Mouse (Mus musculus) brain, embryonic 14.5 days (tissue): ENCODE measurements at regions not wholly inside any gene's neighbourhood (a gene's known extent, or its start where the extent isn't known, plus 50 kb on each side); places are given as distances from the start of the nearest gene placed in this dataset.

ENCODE experiments used
- DNase-seq: peaks from one replicate; pipeline ENCODE4 v3.0.0-alpha.2; 2011; ENCODE audit warnings: low read depth
- CTCF ChIP-seq: fragments of 200-500 bp; IDR thresholded peaks from 2 replicates; pipeline ENCODE4 v1.5.1; 2012; ENCODE audit warnings: inconsistent platforms, mild to moderate bottlenecking, moderate library complexity, borderline replicate concordance; ENCODE audit not compliant: insufficient read depth, insufficient read length; ENCODE audit errors: extremely low read depth
- POLR2A ChIP-seq: fragments of 200-500 bp; IDR thresholded peaks from 2 replicates; pipeline ENCODE4 v1.6.1; 2012; ENCODE audit warnings: mild to moderate bottlenecking, inconsistent platforms, borderline replicate concordance; ENCODE audit not compliant: poor library complexity, insufficient read depth, insufficient read length, severe bottlenecking; ENCODE audit errors: extremely low read depth

DNA sequence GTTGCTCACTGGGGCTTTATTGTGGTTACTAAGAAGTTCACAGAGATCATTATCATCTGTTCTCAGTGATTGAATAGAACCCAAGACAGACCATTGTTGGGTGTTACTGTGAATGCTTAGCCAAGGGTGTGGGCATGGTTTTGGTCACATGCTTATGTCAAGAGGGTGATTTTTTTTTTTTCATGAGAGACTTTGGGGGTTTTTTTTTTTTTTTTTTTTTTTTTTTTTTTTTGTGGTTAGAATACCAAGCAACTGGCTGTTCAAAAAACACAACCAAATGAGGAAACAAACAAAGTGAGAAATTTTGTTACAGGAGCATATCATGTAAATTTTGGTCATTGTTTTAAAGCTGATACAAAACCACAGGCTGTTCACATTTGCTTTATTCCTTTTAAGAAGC is 466.4 kb upstream of the Nr3c2 start:
- no peak for DNase-seq
- no peak for TF ChIP-seq CTCF
- TF ChIP-seq POLR2A, result no peak

DNA sequence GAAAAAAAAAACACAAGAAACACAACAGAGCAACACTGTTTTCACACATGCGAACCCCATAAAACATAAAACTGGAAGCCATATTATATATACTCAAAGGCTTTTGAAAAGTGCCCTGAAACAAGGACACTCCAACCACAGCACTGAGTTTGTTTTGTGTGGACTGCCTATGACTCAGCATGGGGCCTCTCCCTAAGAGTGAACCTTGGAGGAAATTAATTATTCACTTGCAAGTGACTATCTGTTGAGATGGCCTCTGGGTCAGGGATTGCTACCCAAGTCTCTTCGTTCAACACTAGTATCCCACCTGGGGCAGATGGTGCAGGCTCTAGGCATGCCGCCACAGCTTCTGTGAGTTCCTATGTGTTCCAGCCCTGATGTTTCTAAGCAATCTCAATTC is 461.3 kb upstream of the Nr3c2 start:
- no peak for TF ChIP-seq CTCF
- no peak for TF ChIP-seq POLR2A
- no peak for DNase-seq

DNA sequence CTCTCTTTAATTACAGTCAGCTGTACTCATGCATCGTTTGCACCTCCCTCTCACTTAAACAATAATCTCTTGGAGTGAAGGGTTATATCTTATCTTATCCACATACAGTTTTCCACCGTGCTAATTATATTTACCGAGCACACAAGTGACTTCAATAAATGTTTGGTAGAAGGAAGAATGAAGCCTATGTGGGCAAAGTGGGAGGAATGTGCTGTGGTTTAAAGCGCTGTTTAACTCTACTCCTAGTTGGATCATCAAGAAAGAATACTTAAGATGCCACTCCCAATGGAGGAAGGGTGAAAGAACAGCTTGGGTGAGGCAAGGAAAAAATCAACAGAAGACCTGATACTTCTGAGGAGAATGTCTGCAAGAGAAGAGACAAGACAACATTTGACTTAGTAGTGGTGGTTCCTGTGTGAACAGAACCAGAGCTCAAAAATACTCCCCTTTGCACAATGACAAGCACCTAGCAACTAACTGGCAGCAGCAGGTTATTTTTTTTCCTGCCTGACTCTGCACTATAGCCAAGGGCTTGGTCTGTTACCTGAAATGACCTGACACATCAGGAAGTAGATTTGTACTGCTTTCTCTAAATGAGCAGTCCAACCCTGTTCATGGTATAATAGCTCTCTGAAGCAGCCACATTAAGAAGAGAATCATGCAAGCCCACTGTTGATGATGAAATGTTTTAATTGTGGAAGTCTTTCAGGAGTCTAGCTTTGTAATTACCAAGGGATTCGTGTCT is 424.6 kb upstream of the Nr3c2 start:
- DNase-seq, result no peak
- TF ChIP-seq CTCF, result no peak

DNA sequence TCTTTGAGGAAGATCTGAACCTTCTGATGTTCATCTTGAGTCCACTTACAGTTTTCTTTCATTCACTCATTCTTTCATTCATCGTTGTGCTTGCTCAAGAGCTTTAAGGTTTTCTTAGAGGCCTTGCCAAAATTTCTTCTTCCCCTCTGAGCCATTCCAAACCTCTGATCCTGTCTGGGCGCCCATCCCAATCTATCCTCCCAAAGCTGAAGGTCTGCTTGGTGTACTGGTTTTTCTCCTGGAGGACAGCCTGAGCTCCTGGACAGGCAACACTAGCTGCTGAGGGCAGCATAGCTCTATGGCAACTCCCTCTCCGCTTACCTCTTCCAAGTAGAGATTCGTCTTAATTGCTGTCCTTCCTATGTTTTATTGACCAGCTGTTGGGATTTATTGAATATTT is 420.3 kb upstream of the Nr3c2 start:
- no peak for TF ChIP-seq POLR2A
- TF ChIP-seq CTCF, result no peak
- no peak for DNase-seq

DNA sequence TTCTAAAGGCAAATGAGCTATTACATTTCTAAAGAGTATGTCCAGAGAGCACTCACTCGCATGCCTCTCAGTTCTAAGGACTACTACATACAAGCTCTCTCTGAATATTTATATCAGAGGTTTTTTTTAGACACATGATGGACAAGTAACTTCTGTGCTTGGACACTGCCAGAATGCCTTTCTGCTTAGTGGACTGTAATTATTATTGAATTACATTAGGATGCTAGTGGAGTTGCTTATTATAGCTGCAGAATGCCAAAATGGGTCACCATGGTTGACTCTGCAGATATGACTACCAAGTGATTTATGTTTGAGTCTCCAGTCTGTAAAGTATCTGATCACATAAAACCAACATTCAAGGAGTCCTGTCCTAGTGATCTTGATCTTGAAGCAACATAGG is 395.6 kb upstream of the Nr3c2 start:
- DNase-seq, result no peak
- TF ChIP-seq CTCF (no peak), POLR2A (no peak)

DNA sequence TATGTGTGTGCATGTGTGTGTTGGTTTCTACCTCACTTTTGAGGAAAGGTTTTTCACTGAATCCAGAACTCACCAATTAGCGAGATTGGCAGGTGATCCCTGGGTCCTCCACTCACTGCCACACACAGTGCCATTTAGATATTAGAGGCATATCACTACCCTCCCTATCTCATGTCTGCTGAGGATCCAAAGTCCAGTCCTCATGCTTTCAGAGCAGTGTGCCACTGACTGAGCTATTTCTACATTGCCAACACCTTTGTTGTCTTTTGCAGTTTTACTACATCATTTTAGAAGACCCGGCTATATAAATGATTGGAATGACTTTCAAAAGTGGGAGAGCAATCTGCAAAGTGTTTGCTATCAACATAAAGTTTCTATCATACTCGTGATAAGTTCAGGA is 392.0 kb upstream of the Nr3c2 start:
- TF ChIP-seq CTCF, result no peak
- no peak for DNase-seq

DNA sequence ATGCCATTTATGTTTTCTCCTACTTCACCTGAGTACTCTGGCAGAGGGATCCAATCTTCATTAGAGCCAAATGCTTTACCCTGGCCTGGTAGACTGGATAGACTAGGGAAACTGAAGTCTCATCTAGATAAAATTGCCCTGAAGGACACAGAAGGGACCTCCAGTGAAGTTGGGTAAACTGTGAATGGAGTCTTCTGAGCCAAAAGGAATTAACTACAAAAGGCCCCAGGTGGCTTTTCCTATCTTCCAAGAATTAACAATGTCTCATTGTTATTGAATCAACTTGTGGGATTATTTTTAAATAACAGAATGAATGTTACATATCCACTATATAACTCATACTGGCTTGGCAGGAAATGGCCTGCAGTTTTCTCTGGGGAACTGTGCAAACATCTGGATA is 390.0 kb upstream of the Nr3c2 start:
- TF ChIP-seq POLR2A (no peak), CTCF (no peak)
- DNase-seq, result no peak

DNA sequence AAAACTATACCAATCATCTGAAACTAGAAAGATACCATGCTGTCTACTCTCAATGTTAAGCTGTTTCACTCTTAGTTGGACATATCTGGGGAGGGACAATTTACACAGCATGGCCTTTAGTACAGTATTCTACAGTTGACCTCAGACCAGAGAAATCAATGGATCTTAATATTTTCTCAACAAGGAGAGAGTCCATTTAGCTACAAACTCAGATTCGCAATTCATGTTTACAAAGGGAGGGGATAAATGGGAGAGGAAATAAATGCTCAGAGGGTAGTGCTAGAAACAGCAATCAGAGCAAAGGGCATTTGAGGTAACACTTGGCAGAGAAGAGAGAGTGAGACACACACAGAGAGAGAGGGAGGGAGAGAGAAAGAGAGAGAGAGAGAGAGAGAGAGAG is 385.1 kb upstream of the Nr3c2 start:
- TF ChIP-seq POLR2A (no peak), CTCF (no peak)
- DNase-seq, result no peak

DNA sequence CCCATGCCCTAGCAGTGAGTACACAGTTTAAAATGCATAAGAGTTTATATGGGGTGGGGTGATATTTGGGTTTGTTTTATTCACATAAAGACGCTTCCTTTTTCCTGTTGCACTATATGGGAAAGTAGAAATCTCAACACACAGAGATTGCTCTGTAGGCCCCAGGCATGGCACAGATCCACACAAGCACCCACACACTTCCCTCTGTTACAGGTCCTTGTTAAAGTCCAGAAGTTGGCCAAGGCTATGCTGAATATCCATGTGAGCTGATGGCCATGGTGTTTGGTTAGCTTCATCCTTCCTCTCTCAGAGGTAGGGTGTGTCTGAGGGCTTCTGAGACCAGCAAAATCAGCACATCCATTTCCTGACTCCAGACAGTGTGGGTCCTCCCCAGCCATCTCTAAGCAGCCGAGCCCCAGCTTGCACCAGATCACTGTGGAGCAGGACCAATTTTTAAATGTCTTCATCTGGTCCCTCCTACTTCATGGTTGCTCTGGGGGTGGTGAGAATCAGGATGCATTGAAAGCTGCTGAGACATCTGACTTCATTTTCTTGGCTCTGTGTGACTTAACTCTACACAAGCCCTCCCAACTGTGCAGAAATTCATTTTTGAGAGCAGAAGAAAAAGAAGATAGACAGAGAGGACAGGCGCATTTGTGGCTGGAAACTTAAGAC is 360.3 kb upstream of the Nr3c2 start:
- TF ChIP-seq POLR2A (no peak), CTCF (no peak)
- no peak for DNase-seq

DNA sequence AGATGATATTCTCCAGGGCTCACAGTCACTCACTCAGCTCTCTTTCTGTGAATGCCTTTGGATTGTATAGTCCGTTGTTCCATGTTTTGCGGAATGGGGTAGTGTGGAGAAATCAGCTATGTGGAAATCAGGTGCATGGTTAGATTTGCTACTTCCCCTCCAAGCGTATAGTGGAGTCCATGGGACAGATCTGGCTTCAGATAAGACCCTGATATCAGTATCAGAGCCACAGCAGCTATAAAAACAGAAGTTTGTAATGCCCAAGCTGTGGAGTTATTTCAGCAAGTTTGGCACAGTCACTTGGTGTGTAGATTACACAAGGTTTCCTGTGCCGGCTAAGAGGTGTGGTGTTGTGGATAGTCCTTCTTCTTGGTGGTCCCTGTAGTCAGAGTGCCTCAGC is 359.6 kb upstream of the Nr3c2 start:
- TF ChIP-seq POLR2A, result no peak
- no peak for TF ChIP-seq CTCF
- DNase-seq, result no peak

DNA sequence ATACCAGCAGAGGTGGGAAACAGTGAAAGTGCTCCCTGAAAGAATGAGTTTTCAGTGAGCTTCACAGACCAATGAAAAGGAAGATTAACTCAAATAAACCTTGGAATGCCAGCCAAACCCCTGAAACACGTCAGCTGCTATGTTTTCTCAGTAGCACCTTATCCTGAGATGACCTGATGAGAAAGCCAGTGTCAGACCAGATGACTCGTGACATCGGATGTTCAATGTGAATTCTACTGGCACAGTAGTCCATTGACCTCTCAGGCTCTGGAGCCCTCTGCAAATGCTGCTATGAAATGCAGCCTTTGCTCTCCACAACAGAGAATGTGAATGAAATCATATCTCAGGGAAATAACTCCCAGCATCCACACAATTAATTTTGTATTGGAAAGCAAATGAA is 358.6 kb upstream of the Nr3c2 start:
- no peak for DNase-seq
- TF ChIP-seq POLR2A (no peak), CTCF (no peak)

DNA sequence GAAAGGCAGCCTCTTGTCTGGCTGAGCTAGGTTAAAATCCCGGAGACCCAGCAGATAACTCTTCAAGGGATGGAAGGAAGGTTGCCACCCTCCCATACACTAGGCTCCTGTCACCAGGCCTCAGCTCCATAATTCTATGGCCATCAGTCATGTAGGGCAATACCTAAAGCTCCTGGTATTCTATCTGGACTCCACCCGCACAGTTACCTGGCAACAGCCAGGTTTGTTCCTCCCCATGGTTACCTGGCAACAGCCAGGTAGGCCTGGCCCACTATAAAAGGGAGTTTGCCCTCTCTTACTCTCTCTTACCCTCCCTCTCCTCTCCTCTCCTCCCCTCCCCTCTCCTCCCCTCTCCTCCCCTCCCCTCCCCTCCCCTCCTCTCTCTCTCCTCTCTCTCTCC is 347.6 kb upstream of the Nr3c2 start:
- DNase-seq, result no peak
- TF ChIP-seq CTCF (no peak), POLR2A (no peak)
